Mouse (Mus musculus) liver, postnatal 0 days (tissue): ENCODE results near the gene Limch1. TPM values are rescaled to one million over a fixed set of nuclear protein-coding genes. Genes with fewer than 3 reads are reported as not detected.

ENCODE experiments used
- ATAC-seq: fragments of 200-750 bp; cut with Nextera tagmentation; 2 replicates; pipeline ENCODE4 v1.8.0; 2017; ENCODE audit warnings: mild to moderate bottlenecking, moderate library complexity
- DNase-seq: peaks from one replicate; pipeline ENCODE4 v3.0.0-alpha.2; 2016
- H3K27ac ChIP-seq: fragments of 300-500 bp; sonication (generic); 2 replicates; pipeline ENCODE4 v1.5.1; 2014; ENCODE audit warnings: antibody characterized with exemption, moderate library complexity, mild to moderate bottlenecking, low read depth
- H3K27me3 ChIP-seq: fragments of 300-500 bp; sonication (generic); 2 replicates; pipeline ENCODE4 v1.6.1; 2014; ENCODE audit warnings: low read length, control low read depth, mixed read lengths; ENCODE audit not compliant: insufficient read depth
- H3K36me3 ChIP-seq: fragments of 300-500 bp; sonication (generic); replicated peaks from 2 replicates; pipeline ENCODE4 v1.6.1; 2014; ENCODE audit warnings: mild to moderate bottlenecking, control low read depth, low read length, moderate library complexity, mixed read lengths; ENCODE audit not compliant: insufficient read depth
- H3K4me1 ChIP-seq: fragments of 300-500 bp; sonication (generic); 2 replicates; pipeline ENCODE4 v1.6.1; 2014; ENCODE audit warnings: antibody characterized with exemption, mild to moderate bottlenecking, control low read depth; ENCODE audit not compliant: insufficient read depth
- H3K4me2 ChIP-seq: fragments of 300-500 bp; sonication (generic); 2 replicates; pipeline ENCODE4 v1.6.1; 2014; ENCODE audit warnings: low read depth, mild to moderate bottlenecking, low read length, moderate library complexity, mixed read lengths
- H3K4me3 ChIP-seq: fragments of 300-500 bp; sonication (generic); 2 replicates; pipeline ENCODE4 v1.5.1; 2014; ENCODE audit warnings: low read depth, low read length
- H3K9ac ChIP-seq: fragments of 300-500 bp; sonication (generic); replicated peaks from 2 replicates; pipeline ENCODE4 v1.6.1; 2014; ENCODE audit warnings: mild to moderate bottlenecking, moderate library complexity
- H3K9me3 ChIP-seq: fragments of 300-500 bp; sonication (generic); 2 replicates; pipeline ENCODE4 v1.6.1; 2016; ENCODE audit warnings: mild to moderate bottlenecking, control low read depth, low read length, mixed read lengths
- CTCF ChIP-seq: sonication (generic); IDR thresholded peaks from 2 replicates; pipeline ENCODE4 v1.5.1; 2016; ENCODE audit warnings: antibody characterized with exemption, low read depth
- EP300 ChIP-seq: IDR thresholded peaks from 2 replicates; pipeline ENCODE4 v1.6.1; 2016; ENCODE audit warnings: antibody characterized with exemption, low read depth, mild to moderate bottlenecking
- WGBS: fragments of 180-500 bp; shearing (Covaris S2); extraction: QIAGEN DNeasy Blood & Tissue Kit; methylation state at CpG from one replicate; pipeline ENCODE4 v1.1.7; 2014; ENCODE audit not compliant: insufficient replicate concordance; 5-methylcytosine and 5-hydroxymethylcytosine counted together
- polyA plus RNA-seq: library from polyadenylated mRNA; unstranded; fragments of >200 nt; fragmentation: Nextera tagmentation; extraction: Ambion mirVana; gene quantifications from 2 replicates; pipeline ENCODE4 v1.2.1, GENCODE M21; 2015

Gene Limch1
- polyA plus RNA-seq, 1 experiment from 2014 or later = 1.6 TPM

- Histone ChIP-seq H3K27me3 (no peaks in the 10 kb centered on the region), H3K4me1 (no peaks in the 10 kb centered on the region), H3K9ac (no peak overlapping the region), H3K4me2 (no peak overlapping the region), H3K27ac (no peak overlapping the region), H3K9me3 (no peaks in the 10 kb centered on the region), H3K36me3 (no peaks in the 10 kb centered on the region), H3K4me3 (no peak overlapping the region)
- ATAC-seq = no peak
- 45% methylated on average over 11 of the region's 11 CpGs for WGBS
- DNase-seq = no peak
- TF ChIP-seq CTCF (no peak), EP300 (no peak)
Measured at GRCm38 (mm10) chr5:66871521-66872050, 126.0 kb downstream of the Limch1 start.

GRCm38 (mm10) chr5:66872053-66872452 lies 126.4 kb downstream of the Limch1 start:
- Histone ChIP-seq H3K9me3 (no peaks in the 10 kb centered on the region), H3K36me3 (no peaks in the 10 kb centered on the region), H3K4me2 (no peak overlapping the region), H3K4me1 (no peaks in the 10 kb centered on the region), H3K27me3 (no peaks in the 10 kb centered on the region), H3K27ac (no peak overlapping the region), H3K9ac (no peak overlapping the region), H3K4me3 (no peak overlapping the region)
- WGBS = 74% methylated on average over 4 of the region's 4 CpGs
- no peak for TF ChIP-seq EP300
- TF ChIP-seq CTCF = no peak
- no peak for ATAC-seq
- DNase-seq = no peak

- 81% methylated on average over 6 of the region's 6 CpGs for WGBS
- Histone ChIP-seq H3K9ac (no peak overlapping the region), H3K4me2 (no peak overlapping the region), H3K27me3 (no peaks in the 10 kb centered on the region), H3K4me3 (no peak overlapping the region), H3K4me1 (no peaks in the 10 kb centered on the region), H3K9me3 (no peaks in the 10 kb centered on the region), H3K36me3 (no peaks in the 10 kb centered on the region), H3K27ac (no peak overlapping the region)
- ATAC-seq (no peak), DNase-seq (no peak)
- TF ChIP-seq EP300 (no peak), CTCF (no peak)
Measured at GRCm38 (mm10) chr5:66872681-66873080, 127.1 kb downstream of the Limch1 start.

- Histone ChIP-seq H3K36me3 (no peaks in the 10 kb centered on the region), H3K9me3 (no peaks in the 10 kb centered on the region), H3K9ac (no peak overlapping the region), H3K27me3 (no peaks in the 10 kb centered on the region), H3K4me3 (no peak overlapping the region), H3K27ac (no peak overlapping the region), H3K4me2 (no peak overlapping the region), H3K4me1 (no peaks in the 10 kb centered on the region)
- DNase-seq (no peak), ATAC-seq (no peak)
- WGBS = 56% methylated on average over 10 of the region's 10 CpGs
- TF ChIP-seq EP300 (no peak), CTCF (no peak)
Measured at GRCm38 (mm10) chr5:66876018-66876805, 130.6 kb downstream of the Limch1 start.

- no peaks in the 10 kb centered on the region for H3K4me1 ChIP-seq
- no peak for DNase-seq
- no peak overlapping the region for H3K4me3 ChIP-seq
- H3K36me3 ChIP-seq = no peaks in the 10 kb centered on the region
- H3K9me3 ChIP-seq = no peaks in the 10 kb centered on the region
- H3K27ac ChIP-seq = no peak overlapping the region
- no peak for TF ChIP-seq EP300
- TF ChIP-seq CTCF = no peak
- no peak overlapping the region for H3K9ac ChIP-seq
- ATAC-seq = no peak
- WGBS = 68% methylated on average over 5 of the region's 5 CpGs
- H3K27me3 ChIP-seq = no peaks in the 10 kb centered on the region
- no peak overlapping the region for H3K4me2 ChIP-seq
Measured at GRCm38 (mm10) chr5:66877066-66877465, 131.4 kb downstream of the Limch1 start.

GRCm38 (mm10) chr5:66881901-66882341 lies 136.3 kb downstream of the Limch1 start:
- Histone ChIP-seq H3K4me1 (no peaks in the 10 kb centered on the region), H3K9ac (no peak overlapping the region), H3K27ac (no peak overlapping the region), H3K36me3 (no peaks in the 10 kb centered on the region), H3K4me2 (no peak overlapping the region), H3K4me3 (no peak overlapping the region), H3K9me3 (no peaks in the 10 kb centered on the region), H3K27me3 (no peaks in the 10 kb centered on the region)
- no peak for DNase-seq
- TF ChIP-seq EP300 (no peak), CTCF (no peak)
- WGBS = 41% methylated on average over 3 of the region's 3 CpGs
- ATAC-seq = no peak
